Mouse (Mus musculus): Measurements from ENCODE around the gene Rcsd1. TPM values are rescaled to one million over a fixed set of nuclear protein-coding genes. Genes with fewer than 3 reads are reported as not detected.

The Rcsd1 gene
- total RNA-seq, 2 experiments from 2014 or later = 89.6 to 103 TPM

Small RNAs within 50 kb of the gene (microRNA-seq; reads per million reads assigned to microRNA genes)
- gene Gm44458 = not detected

Other genes with a start within 250 kb of the Rcsd1 start
- gene Dcaf6, start 249.3 kb downstream of the Rcsd1 start, total RNA-seq (2021) = 100 to 1,000 TPM; 277 to 293 TPM
- 100 to 1,000 TPM; 282 to 321 TPM for gene Mpc2, start 249.1 kb downstream of the Rcsd1 start, total RNA-seq (2021)
- gene Adcy10, start 224.6 kb downstream of the Rcsd1 start, total RNA-seq (2021) = not detected
- gene Mpzl1, start 75.2 kb downstream of the Rcsd1 start, total RNA-seq (2021) = 1 to 10 TPM; 4.8 to 5.3 TPM
- 10 to 100 TPM; 54.3 to 62.4 TPM for gene Creg1, start 54.0 kb upstream of the Rcsd1 start, total RNA-seq (2021)
- under 1 TPM; 0.23 to 0.26 TPM for gene Cd247, start 78.9 kb upstream of the Rcsd1 start, total RNA-seq (2021)